Mouse (Mus musculus): ENCODE results near the gene Krt90. TPM values are rescaled to one million over a fixed set of nuclear protein-coding genes. Genes with fewer than 3 reads are reported as not detected.

The Krt90 gene
- polyA plus RNA-seq, 1 experiment from 2014 or later = 0.18 TPM

GRCm38 (mm10) chr15:101506896-101507758, 55.6 kb downstream of the Krt90 start:
- no peak for DNase-seq (ENCODE audit: low spot score)

More at GRCm38 (mm10) chr15:101506896-101507758, 55.6 kb downstream of the Krt90 start:
- Histone ChIP-seq H3K4me1 (replicated peaks; ENCODE audit: control insufficient read depth, insufficient read depth) (no peaks in the 10 kb centered on the region), H3K9me3 (ENCODE audit: control insufficient read depth, low read length) (no peaks in the 10 kb centered on the region), H3K27ac (replicated peaks) (no peak overlapping the region), H3K27me3 (ENCODE audit: control insufficient read depth, insufficient read depth, low read length) (no peaks in the 10 kb centered on the region), H3K36me3 (ENCODE audit: control insufficient read depth, insufficient read depth, low read length) (no peaks in the 10 kb centered on the region), H3K4me3 (ENCODE audit: low read depth, low read length) (no peak overlapping the region), H3K9ac (ENCODE audit: low read length) (no peak overlapping the region), H3K4me2 (replicated peaks; ENCODE audit: low read depth) (no peak overlapping the region)
- 50% methylated on average over 14 of the region's 14 CpGs for WGBS
- ATAC-seq (ENCODE audit: low FRiP score, low TSS enrichment) = no peak
- TF ChIP-seq EP300 (optimal IDR thresholded peaks at IDR 0.05) = no peak
- TF ChIP-seq CTCF (IDR thresholded peaks at IDR 0.05; ENCODE audit: low read depth) = no peak

Small RNAs within 50 kb of the gene (microRNA-seq; reads per million reads assigned to microRNA genes)
- gene Gm44393 (not detected), gene Gm44460 (not detected)

Other genes starting within 250 kb of the Krt90 start
- 63.0 and 75.8 TPM in 2 replicates for gene Krt80, start 192.8 kb downstream of the Krt90 start, polyA plus RNA-seq (2015; fragmentation: Nextera tagmentation; extraction: Ambion mirVana)
- 191 and 207 TPM in 2 replicates for gene Krt7, start 151.9 kb downstream of the Krt90 start, polyA plus RNA-seq (2015; fragmentation: Nextera tagmentation; extraction: Ambion mirVana)
- gene Krt87, start 124.1 kb downstream of the Krt90 start, polyA plus RNA-seq (2015; fragmentation: Nextera tagmentation; extraction: Ambion mirVana) = 0.23 and 0.24 TPM in 2 replicates
- 0.15 TPM in 1 of 2 replicates, not detected in the other for gene Krt88, start 115.2 kb downstream of the Krt90 start, polyA plus RNA-seq (2015; fragmentation: Nextera tagmentation; extraction: Ambion mirVana)
- not detected in 2 replicates for gene Krt81, start 99.2 kb downstream of the Krt90 start, polyA plus RNA-seq (2015; fragmentation: Nextera tagmentation; extraction: Ambion mirVana)
- 0.05 TPM in 1 of 2 replicates, not detected in the other for gene Krt86, start 89.5 kb downstream of the Krt90 start, polyA plus RNA-seq (2015; fragmentation: Nextera tagmentation; extraction: Ambion mirVana)
- gene Krt83, start 71.4 kb downstream of the Krt90 start, polyA plus RNA-seq (2015; fragmentation: Nextera tagmentation; extraction: Ambion mirVana) = 0.16 TPM in 1 of 2 replicates, not detected in the other
- gene Gm49425, start 45.7 kb downstream of the Krt90 start, polyA plus RNA-seq (2015; fragmentation: Nextera tagmentation; extraction: Ambion mirVana) = not detected in 2 replicates
- 0.10 and 0.15 TPM in 2 replicates for gene Krt84, start 30.1 kb downstream of the Krt90 start, polyA plus RNA-seq (2015; fragmentation: Nextera tagmentation; extraction: Ambion mirVana)
- gene Krt82, start 12.3 kb downstream of the Krt90 start, polyA plus RNA-seq (2015; fragmentation: Nextera tagmentation; extraction: Ambion mirVana) = 0.06 TPM in 1 of 2 replicates, not detected in the other
- gene Krt75, start 11.0 kb upstream of the Krt90 start, polyA plus RNA-seq (2015; fragmentation: Nextera tagmentation; extraction: Ambion mirVana) = 0.57 and 0.94 TPM in 2 replicates
- not detected in 2 replicates for gene Gm5414, start 65.2 kb upstream of the Krt90 start, polyA plus RNA-seq (2015; fragmentation: Nextera tagmentation; extraction: Ambion mirVana)
- 0.10 TPM in 1 of 2 replicates, not detected in the other for gene Gm5478, start 84.4 kb upstream of the Krt90 start, polyA plus RNA-seq (2015; fragmentation: Nextera tagmentation; extraction: Ambion mirVana)
- 3.3 and 4.7 TPM in 2 replicates for gene Krt6b, start 117.3 kb upstream of the Krt90 start, polyA plus RNA-seq (2015; fragmentation: Nextera tagmentation; extraction: Ambion mirVana)
- 30.7 and 42.9 TPM in 2 replicates for gene Krt6a, start 131.4 kb upstream of the Krt90 start, polyA plus RNA-seq (2015; fragmentation: Nextera tagmentation; extraction: Ambion mirVana)
- 504 and 557 TPM in 2 replicates for gene Krt5, start 149.9 kb upstream of the Krt90 start, polyA plus RNA-seq (2015; fragmentation: Nextera tagmentation; extraction: Ambion mirVana)
- gene Krt71, start 180.2 kb upstream of the Krt90 start, polyA plus RNA-seq (2015; fragmentation: Nextera tagmentation; extraction: Ambion mirVana) = not detected in 2 replicates
- not detected in 2 replicates for gene Krt72, start 223.5 kb upstream of the Krt90 start, polyA plus RNA-seq (2015; fragmentation: Nextera tagmentation; extraction: Ambion mirVana)
- gene Krt73, start 239.4 kb upstream of the Krt90 start, polyA plus RNA-seq (2015; fragmentation: Nextera tagmentation; extraction: Ambion mirVana) = not detected in 2 replicates

Measured in stomach, postnatal 0 days (tissue).